Mouse (Mus musculus): ENCODE measurements at regions not wholly inside any gene's neighbourhood (a gene's known extent, or its start where the extent isn't known, plus 50 kb on each side); places are given as distances from the start of the nearest gene placed in this dataset.
A peak's percentile ranks its signal among the peaks of the same experiment; 100 is the strongest.

- no peak for DNase-seq (ENCODE audit: low spot score in 2 of 2)
Observed at GRCm38 (mm10) chr10:118501571-118501970, 60.7 kb downstream of the Ifng start.

- DNase-seq (ENCODE audit: low spot score in 2 of 2), result no peak
Observed at GRCm38 (mm10) chr10:118504811-118505210, 64.0 kb downstream of the Ifng start.

GRCm38 (mm10) chr10:118506154-118506553 lies 65.3 kb downstream of the Ifng start:
- DNase-seq (ENCODE audit: low spot score in 2 of 2), result no peak

GRCm38 (mm10) chr10:118507630-118508029 lies 66.8 kb downstream of the Ifng start:
- no peak for DNase-seq (ENCODE audit: low spot score in 2 of 2)

- DNase-seq (ENCODE audit: low spot score in 2 of 2), result no peak
Observed at GRCm38 (mm10) chr10:118516839-118517238, 76.0 kb downstream of the Ifng start.

GRCm38 (mm10) chr10:118517995-118518394 lies 77.1 kb downstream of the Ifng start:
- no peak for DNase-seq (ENCODE audit: low spot score in 2 of 2)

GRCm38 (mm10) chr10:118545966-118546365 lies 105.1 kb downstream of the Ifng start:
- DNase-seq (ENCODE audit: low spot score in 2 of 2), result no peak

- no peak for DNase-seq (ENCODE audit: low spot score in 2 of 2)
Observed at GRCm38 (mm10) chr10:118550201-118550600, 109.4 kb downstream of the Ifng start.

GRCm38 (mm10) chr10:118558848-118559247 lies 118.0 kb downstream of the Ifng start:
- DNase-seq (ENCODE audit: low spot score in 2 of 2), result no peak

- no peak for DNase-seq (ENCODE audit: low spot score in 2 of 2)
Observed at GRCm38 (mm10) chr10:118564041-118564440, 123.2 kb downstream of the Ifng start.

GRCm38 (mm10) chr10:118564528-118565268 lies 123.9 kb downstream of the Ifng start:
- DNase-seq (ENCODE audit: low spot score in 2 of 2), result no peak

- DNase-seq (ENCODE audit: low spot score in 2 of 2), result no peak
Observed at GRCm38 (mm10) chr10:118568617-118569016, 127.8 kb downstream of the Ifng start.

- DNase-seq (ENCODE audit: low spot score in 2 of 2), result peak; percentile 35 to 37
Observed at GRCm38 (mm10) chr10:118569424-118569823, 128.6 kb downstream of the Ifng start.

- DNase-seq (ENCODE audit: low spot score in 2 of 2), result no peak
Observed at GRCm38 (mm10) chr10:118573247-118573646, 132.4 kb downstream of the Ifng start.

- no peak for DNase-seq (ENCODE audit: low spot score in 2 of 2)
Observed at GRCm38 (mm10) chr10:118575570-118575969, 134.7 kb downstream of the Ifng start.

GRCm38 (mm10) chr10:118581376-118581775 lies 140.5 kb downstream of the Ifng start:
- no peak for DNase-seq (ENCODE audit: low spot score in 2 of 2)

GRCm38 (mm10) chr10:118585821-118586220 lies 145.0 kb downstream of the Ifng start:
- DNase-seq (ENCODE audit: low spot score in 2 of 2), result no peak

GRCm38 (mm10) chr10:118588198-118588597 lies 147.4 kb downstream of the Ifng start:
- DNase-seq (ENCODE audit: low spot score in 2 of 2), result no peak

- peak; percentile 33 to 80 for DNase-seq (ENCODE audit: low spot score in 2 of 2)
Observed at GRCm38 (mm10) chr10:118592648-118593368, 152.0 kb downstream of the Ifng start.

GRCm38 (mm10) chr10:118596206-118596605 lies 155.4 kb downstream of the Ifng start:
- DNase-seq (ENCODE audit: low spot score in 2 of 2), result peak in 1 of 2 experiments; percentile 26

GRCm38 (mm10) chr10:118598497-118598896 lies 157.7 kb downstream of the Ifng start:
- DNase-seq (ENCODE audit: low spot score in 2 of 2), result no peak

- DNase-seq (ENCODE audit: low spot score in 2 of 2), result no peak
Observed at GRCm38 (mm10) chr10:118599197-118599596, 158.4 kb downstream of the Ifng start.

GRCm38 (mm10) chr10:118599610-118600009 lies 158.8 kb downstream of the Ifng start:
- no peak for DNase-seq (ENCODE audit: low spot score in 2 of 2)
